Mouse (Mus musculus): ENCODE results near the gene Arid2.

DNA sequence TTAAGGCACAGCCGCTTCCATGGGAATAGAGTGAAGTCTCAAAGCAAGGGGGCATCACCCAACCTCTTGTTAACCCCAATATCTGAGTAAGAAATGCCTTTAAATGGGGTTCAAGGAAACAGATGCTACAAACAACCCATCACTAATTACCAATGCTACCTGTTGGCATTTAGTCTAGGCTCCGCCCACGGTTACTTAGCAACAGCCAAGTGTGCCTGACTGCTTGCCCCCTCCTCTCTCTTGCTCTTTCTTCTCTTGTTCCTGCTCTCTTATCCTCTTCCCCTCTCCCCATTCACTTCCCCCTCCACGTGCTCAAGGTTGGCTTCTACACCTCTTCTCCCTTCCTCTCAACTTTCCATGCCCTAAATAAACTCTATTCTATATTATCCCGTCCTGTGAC is 6.1 kb upstream of the Arid2 start:
- TF ChIP-seq MAZ (IDR thresholded peaks at IDR 0.05; ENCODE audit: low read depth, low read length) (no peak), POLR2AphosphoS5 (IDR thresholded peaks at IDR 0.05; ENCODE audit: borderline replicate concordance, low read depth, low read length) (no peak), KAT2A (conservative IDR thresholded peaks at IDR 0.05; ENCODE audit: low read depth, low read length) (no peak), MYB (IDR thresholded peaks at IDR 0.05; ENCODE audit: low read depth, low read length) (no peak), POLR2A (IDR thresholded peaks at IDR 0.05; ENCODE audit: control insufficient read depth in 1 of 2, insufficient read depth in 1 of 2, low read depth in 1 of 2, low read length in 2 of 2, poor library complexity in 1 of 2) (no peak), MEF2A (IDR thresholded peaks at IDR 0.05; ENCODE audit: extremely low read depth, insufficient replicate concordance, low read depth, low read length, poor library complexity, severe bottlenecking) (no peak), RAD21 (IDR thresholded peaks at IDR 0.05; ENCODE audit: low read depth, low read length) (no peak), NELFE (IDR thresholded peaks at IDR 0.05; ENCODE audit: low read depth, low read length) (no peak), MXI1 (IDR thresholded peaks at IDR 0.05; ENCODE audit: low read depth, low read length) (no peak), CTCF (IDR thresholded peaks at IDR 0.05 in 2 of 3, conservative IDR thresholded peaks at IDR 0.05 in 1 of 3; ENCODE audit: control insufficient read depth in 1 of 3, insufficient read depth in 1 of 3, low read depth in 2 of 3, low read length in 3 of 3, poor library complexity in 1 of 3, severe bottlenecking in 1 of 3) (no peak), GATA1 (IDR thresholded peaks at IDR 0.05; ENCODE audit: low read depth, low read length) (no peak), SIN3A (IDR thresholded peaks at IDR 0.05; ENCODE audit: low read length) (no peak)

Data from MEL (cell line).